Mouse (Mus musculus) gastrocnemius, postnatal 25 days (tissue): ENCODE measurements around the gene Actn4. TPM values are rescaled to one million over a fixed set of nuclear protein-coding genes. Genes with fewer than 3 reads are reported as not detected.

ENCODE experiments used
- DNase-seq: peaks from one replicate; pipeline ENCODE4 v3.0.0; 2022
- total RNA-seq, 2 experiments: library from RNA; stranded (reverse); gene quantifications; 1 replicate in 1 of 2; 2 replicates in 1 of 2; pipeline ENCODE4 v1.2.3; 2021

Gene Actn4
- total RNA-seq, 2 experiments from 2014 or later: 36.7 to 45.8 TPM

- no peak for DNase-seq
These were observed 112.4 kb downstream of the Actn4 start for GRCm38 (mm10) chr7:28849700-28850236.

- no peak for DNase-seq
These were observed 114.9 kb downstream of the Actn4 start for GRCm38 (mm10) chr7:28847273-28847672.

Other genes starting within 250 kb of the Actn4 start
- gene Fbxo17, start 245.5 kb downstream of the Actn4 start, total RNA-seq: 1 to 10 TPM; 5.7 to 6.0 TPM
- 10 to 100 TPM; 35.2 to 46.5 TPM for gene Mrps12, start 220.5 kb downstream of the Actn4 start, total RNA-seq
- 10 to 100 TPM; 13.5 to 15.6 TPM for gene Sars2, start 220.3 kb downstream of the Actn4 start, total RNA-seq
- gene Ccer2, start 206.2 kb downstream of the Actn4 start, total RNA-seq: not detected
- 10 to 100 TPM; 81.6 to 82.3 TPM for gene Sirt2, start 195.6 kb downstream of the Actn4 start, total RNA-seq
- gene Nfkbib, start 194.8 kb downstream of the Actn4 start, total RNA-seq: 10 to 100 TPM; 24.4 to 27.9 TPM
- under 1 TPM; 0.51 to 0.78 TPM for gene Rinl, start 173.4 kb downstream of the Actn4 start, total RNA-seq
- 100 to 1,000 TPM; 118 to 120 TPM for gene Hnrnpl, start 153.8 kb downstream of the Actn4 start, total RNA-seq
- gene Ech1, start 137.1 kb downstream of the Actn4 start, total RNA-seq: 100 to 1,000 TPM; 185 to 241 TPM
- gene Lgals4, start 128.5 kb downstream of the Actn4 start, total RNA-seq: 1 to 10 TPM; 3.2 to 5.4 TPM
- not detected for gene Lgals7, start 98.5 kb downstream of the Actn4 start, total RNA-seq
- gene Capn12, start 80.9 kb downstream of the Actn4 start, total RNA-seq: under 1 TPM in 1 of 2 experiments, not detected in 1; 0.10 TPM
- 100 to 1,000 TPM; 116 to 137 TPM for gene Eif3k, start 19.5 kb upstream of the Actn4 start, total RNA-seq
- under 1 TPM; 0.29 to 0.36 TPM for gene Map4k1, start 19.7 kb upstream of the Actn4 start, total RNA-seq
- 1,000 to 10,000 TPM; 1,331 to 1,686 TPM for gene Ryr1, start 162.8 kb upstream of the Actn4 start, total RNA-seq
- under 1 TPM; 0.69 to 0.72 TPM for gene Rasgrp4, start 172.5 kb upstream of the Actn4 start, total RNA-seq
- 10 to 100 TPM; 11.0 to 12.9 TPM for gene Fam98c, start 193.9 kb upstream of the Actn4 start, total RNA-seq
- under 1 TPM; 0.15 to 0.32 TPM for gene Ggn, start 207.9 kb upstream of the Actn4 start, total RNA-seq
- gene Spred3, start 208.1 kb upstream of the Actn4 start, total RNA-seq: under 1 TPM; 0.77 to 0.86 TPM
- 100 to 1,000 TPM; 156 to 200 TPM for gene Psmd8, start 218.4 kb upstream of the Actn4 start, total RNA-seq